Mouse (Mus musculus) olfactory bulb, adult 2 months (tissue): ENCODE results near the gene Mypop.

ENCODE experiments used
- CTCF ChIP-seq: fragments of 200-500 bp; IDR thresholded peaks from 2 replicates; pipeline ENCODE4 v1.5.1; 2012; ENCODE audit warnings: low read depth, mild to moderate bottlenecking, low read length, moderate library complexity; ENCODE audit not compliant: insufficient read depth
- POLR2A ChIP-seq: fragments of 200-500 bp; IDR thresholded peaks from 2 replicates; pipeline ENCODE4 v1.6.1; 2012; ENCODE audit warnings: mild to moderate bottlenecking, low read depth, low read length, moderate library complexity; ENCODE audit not compliant: insufficient read depth

DNA sequence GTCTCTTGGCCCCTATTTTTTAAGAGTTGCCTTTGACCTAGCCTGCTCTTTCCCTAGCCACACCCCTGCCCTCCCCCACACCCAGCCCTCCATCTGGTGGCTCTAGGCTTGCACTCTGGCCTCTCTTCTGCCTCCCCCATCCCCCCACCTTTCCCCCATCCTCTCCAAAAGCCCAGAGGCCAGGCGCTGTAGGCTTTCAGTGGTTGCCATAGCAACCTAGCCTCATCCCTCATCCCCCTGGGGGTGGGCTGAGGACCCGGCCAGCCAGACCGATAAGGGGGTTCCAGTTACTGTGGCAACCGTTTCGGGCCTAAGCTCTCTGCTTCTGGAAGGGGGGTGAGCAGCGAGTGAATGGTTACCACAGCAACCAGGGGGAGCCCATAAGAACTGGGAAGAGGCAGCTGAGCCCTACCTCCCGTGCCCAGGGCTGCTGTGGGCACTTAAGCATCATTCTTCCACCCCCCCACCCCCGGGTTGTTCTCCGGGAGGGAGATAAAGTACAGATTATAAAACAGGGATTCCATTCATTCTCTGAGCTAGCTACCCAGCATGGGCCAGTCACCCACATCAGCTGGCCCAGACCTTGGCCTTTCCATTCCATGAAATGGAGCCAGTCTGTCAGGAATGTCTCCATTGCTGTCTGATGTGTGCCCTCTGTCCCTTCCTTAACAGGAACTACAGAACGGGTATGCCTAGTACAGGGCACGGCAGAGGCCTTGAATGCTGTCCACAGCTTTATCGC is 41.1 kb upstream of the Mypop start:
- TF ChIP-seq CTCF (no peak), POLR2A (no peak)
